Mouse (Mus musculus) kidney, postnatal 4 days (tissue): ENCODE measurements around the gene Chil1.
A peak's percentile ranks its signal among the peaks of the same experiment; 100 is the strongest.

Source experiments
- DNase-seq, 2 experiments: peaks; one replicate each; pipeline ENCODE4 v3.0.0; 2021; ENCODE audit warnings: mixed read lengths in 2 of 2

Chil1 gene

DNA sequence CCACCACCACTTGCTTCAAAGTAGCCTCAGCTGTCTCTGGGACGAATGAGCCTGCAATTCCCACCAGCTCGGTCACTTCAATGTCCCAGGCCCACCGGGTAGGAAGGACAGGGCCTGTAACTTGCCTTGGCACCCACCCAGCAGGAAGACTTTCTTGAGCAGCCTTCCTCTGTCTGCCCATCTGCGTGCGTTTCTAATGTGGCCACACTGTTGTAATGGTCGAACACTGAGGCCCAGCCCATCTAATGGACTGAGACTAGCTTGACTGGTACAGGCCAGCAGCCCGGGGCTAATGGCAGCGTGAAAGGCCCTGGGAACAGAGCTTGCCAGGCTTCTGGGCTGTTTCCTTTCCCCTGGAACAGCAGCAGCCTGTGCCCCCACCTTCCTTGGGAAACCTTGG, 50.4 kb downstream of the Chil1 start:
- peak; percentile 31 to 59 for DNase-seq

DNA sequence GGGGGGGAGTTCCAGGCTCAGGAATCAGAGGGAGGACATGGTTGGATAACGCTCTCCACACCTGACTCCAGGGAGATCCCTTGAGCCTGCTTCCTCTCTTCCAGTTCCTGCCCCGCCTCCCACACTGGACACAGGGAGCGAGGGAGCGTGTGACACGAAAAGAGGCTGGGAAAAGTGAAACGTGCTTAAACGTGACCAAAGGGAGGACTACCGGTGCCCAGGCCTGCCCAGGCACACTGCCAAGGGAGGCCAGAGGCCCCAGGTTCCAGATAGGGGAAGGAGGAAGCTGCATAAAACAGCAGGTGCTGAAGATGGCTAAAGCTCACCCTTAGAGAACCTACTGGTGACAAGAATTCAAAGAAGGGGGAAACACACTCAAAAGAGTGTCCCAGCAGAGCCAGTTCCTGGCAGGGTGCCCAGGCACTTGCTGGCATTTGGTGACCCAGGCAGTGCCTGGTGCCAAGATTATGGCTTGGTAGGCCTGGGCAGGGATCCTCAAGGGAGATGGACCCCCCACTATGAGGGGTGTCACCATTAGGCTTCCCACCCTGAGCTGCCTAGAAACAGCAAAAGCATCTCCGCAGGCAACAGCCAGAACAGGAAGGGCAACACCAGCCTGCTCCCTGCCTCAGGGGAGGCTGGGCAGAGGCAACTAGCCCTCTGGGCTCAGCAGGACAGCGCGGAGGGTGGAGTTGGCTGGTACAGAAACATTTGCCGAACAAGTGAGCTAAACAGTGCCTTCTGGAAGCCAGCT, 51.0 kb downstream of the Chil1 start:
- peak; percentile 65 to 81 for DNase-seq

DNA sequence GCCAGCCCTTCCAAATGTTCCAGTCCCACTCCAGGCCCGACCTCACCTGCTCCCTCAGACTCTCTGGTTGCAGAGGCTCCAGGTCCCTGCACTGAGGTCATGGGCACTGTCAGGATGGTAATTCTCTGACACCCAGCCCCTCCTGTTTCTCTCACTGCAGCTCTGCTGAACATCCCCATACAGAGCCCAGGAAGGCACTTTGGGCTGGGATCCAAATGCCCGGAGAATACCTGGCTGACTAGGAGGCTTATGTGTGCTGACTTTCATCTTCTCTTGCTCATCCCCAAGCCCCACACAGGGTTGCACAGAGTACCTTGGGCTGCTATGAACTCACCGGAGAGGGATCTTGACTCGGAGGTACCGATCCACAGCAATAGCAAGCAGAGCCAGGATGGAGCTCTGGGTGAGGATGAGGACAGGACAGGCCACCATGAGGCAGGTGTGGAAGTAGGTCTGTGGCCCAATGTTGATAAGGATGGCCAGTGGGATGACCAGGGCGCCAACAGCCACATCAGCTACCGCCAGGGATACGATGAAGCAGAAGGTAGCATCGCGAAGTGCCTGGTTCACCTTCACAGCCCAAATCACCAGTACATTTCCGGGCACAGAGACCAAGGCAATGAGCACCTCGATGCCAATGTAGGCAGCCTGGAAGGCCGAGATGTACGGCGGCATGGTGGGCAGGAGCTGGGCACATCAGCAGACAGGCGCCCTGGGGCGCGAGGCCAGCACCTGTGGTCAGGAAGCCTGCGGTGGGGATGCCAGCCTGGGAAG, 51.9 kb downstream of the Chil1 start:
- no peak for DNase-seq

DNA sequence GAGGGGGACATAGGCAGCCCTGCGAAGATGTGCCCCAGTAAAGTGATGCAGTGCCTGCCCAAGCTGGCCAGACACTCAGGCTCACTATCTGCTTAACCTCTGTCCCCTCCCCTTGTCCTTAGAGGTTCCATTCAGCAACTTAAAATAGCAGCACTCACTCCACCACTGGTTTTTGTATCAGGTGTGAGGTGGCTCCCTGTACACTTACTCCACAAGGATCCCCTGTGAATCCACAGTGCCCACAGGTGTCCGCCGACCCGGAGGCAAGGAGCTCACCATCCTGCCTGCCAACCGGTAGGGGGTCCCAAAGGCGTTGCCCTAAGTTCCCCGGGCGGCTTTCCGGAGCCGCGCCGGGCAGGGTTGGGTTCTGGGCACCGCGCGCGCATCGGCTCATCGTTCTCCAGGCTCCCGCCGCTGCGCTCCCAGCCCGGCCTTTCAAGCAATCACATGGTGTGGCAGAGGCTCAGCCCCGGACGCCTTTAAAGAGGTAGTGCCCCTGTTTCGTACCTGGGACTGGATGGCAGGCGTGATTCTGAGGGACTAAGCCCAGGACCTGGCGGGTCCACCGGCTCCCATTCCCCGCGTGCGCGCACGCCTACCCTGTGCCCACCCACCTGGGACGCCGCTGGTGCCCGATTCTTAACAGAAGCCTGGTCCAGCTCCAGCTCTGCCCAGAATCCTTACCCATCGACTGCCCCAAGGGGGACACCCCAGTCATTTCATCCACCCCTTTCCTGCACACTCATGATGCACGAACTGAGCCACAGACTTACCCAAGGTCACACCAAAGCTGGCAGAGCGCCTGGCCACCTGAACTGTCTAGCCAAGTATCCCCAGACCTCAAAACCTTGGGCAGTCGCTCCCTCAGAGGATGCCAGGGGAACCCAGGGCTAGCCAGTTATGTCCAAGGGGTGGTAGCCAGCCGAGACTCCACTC, 52.7 kb downstream of the Chil1 start:
- peak; percentile 61 to 76 for DNase-seq

DNA sequence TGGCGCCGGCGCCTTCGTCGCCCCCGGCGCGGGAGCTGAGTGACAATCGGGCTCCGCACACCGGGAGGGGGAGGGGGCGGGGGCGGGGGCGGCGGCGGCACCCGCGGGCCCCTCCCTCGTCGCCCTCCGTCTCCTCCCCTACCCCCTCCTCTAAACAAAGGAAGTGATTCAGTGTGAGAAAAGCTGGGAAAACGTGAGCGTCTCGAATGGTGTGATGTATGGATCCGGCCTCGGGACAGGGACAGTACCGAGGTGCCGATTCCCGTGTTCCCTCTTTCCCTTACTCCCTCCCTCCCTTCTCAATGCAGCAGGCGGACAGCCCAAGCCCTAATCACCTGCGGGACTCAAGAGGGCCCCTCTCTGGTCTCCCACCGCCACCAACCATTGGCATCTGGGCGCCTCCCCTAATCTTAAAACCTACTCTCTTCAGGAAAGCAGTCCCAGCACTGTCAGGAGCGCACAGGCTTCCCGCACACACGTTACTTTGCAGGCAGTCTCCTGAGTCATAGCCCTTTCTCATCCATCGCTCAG, 53.5 kb downstream of the Chil1 start, which contains the start of gene Adora1:
Gene Adora1 (minus strand): TSS at position 41 of the 531 bp plus-strand sequence.
- DNase-seq = peak in 1 of 2 experiments; percentile 26

DNA sequence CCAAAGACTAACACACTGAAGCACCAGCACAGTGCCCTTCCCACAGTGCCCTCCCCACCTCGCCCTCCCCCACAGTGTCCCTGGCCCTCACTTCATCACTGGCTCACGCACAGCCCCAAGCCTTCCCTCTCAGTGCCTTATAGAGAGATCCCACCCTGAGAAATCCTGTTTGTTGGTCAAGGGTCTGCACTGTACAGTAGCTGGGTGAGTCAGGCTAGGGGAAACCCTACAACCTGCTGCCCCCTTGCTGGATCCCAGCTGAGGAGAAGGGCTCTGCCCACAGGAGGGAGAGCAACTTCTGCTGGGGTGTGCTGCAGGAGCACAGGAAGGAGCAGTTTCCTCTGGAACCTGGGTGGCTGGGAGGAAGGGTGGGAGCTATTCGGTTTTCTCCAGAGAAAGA, 54.2 kb downstream of the Chil1 start:
- no peak for DNase-seq

DNA sequence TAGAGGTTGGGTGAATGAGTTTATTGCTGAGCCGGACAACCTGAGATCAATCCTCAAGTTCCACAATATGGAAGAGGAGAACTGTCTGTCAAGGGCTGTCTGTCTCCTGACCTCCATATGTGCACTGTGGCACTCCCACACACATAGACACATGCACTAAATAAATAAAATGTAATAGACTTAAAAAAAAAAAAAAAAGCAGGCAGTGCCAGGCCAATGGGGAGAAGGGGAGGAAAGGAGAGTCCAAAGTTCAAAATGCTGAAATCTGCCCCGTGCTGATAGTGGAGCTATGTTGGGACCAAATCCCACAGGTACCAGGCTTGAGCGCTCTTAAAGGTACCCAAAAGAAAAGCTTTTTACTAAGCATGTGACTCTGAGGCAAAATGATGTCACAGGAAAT, 55.5 kb downstream of the Chil1 start:
- no peak for DNase-seq
